Mouse (Mus musculus): ENCODE measurements around the gene Dlgap1.

The Dlgap1 gene

GRCm38 (mm10) chr17:70709545-70709944 lies 740.7 kb downstream of the Dlgap1 start:
- Histone ChIP-seq H3K27me3 (ENCODE audit: insufficient read depth, low read length) (peaks cover 45% of the 10 kb centered on the region), H3K9me3 (ENCODE audit: low read length) (no peaks in the 10 kb centered on the region), H3K36me3 (ENCODE audit: insufficient read depth, low read length) (no peaks in the 10 kb centered on the region), H3K4me3 (replicated peaks; ENCODE audit: low read length) (no peak overlapping the region), H3K4me1 (replicated peaks; ENCODE audit: low read depth, low read length) (peaks cover 26% of the 10 kb centered on the region)
- TF ChIP-seq POU5F1 (IDR thresholded peaks at IDR 0.05; ENCODE audit: borderline replicate concordance, low read length) (no peak), NANOG (IDR thresholded peaks at IDR 0.05; ENCODE audit: borderline replicate concordance, low read length) (no peak), CTCF (conservative IDR thresholded peaks at IDR 0.05; ENCODE audit: low read length) (no peak)

- H3K4me3 ChIP-seq (replicated peaks; ENCODE audit: low read length) = no peak overlapping the region
- TF ChIP-seq CTCF (conservative IDR thresholded peaks at IDR 0.05; ENCODE audit: low read length) = no peak
- no peak for TF ChIP-seq NANOG (IDR thresholded peaks at IDR 0.05; ENCODE audit: borderline replicate concordance, low read length)
- TF ChIP-seq POU5F1 (IDR thresholded peaks at IDR 0.05; ENCODE audit: borderline replicate concordance, low read length) = no peak
- H3K27me3 ChIP-seq (ENCODE audit: insufficient read depth, low read length) = peaks cover 28% of the 10 kb centered on the region
- H3K9me3 ChIP-seq (ENCODE audit: low read length) = no peaks in the 10 kb centered on the region
- no peaks in the 10 kb centered on the region for H3K36me3 ChIP-seq (ENCODE audit: insufficient read depth, low read length)
- H3K4me1 ChIP-seq (replicated peaks; ENCODE audit: low read depth, low read length) = peaks cover 16% of the 10 kb centered on the region
Observed at GRCm38 (mm10) chr17:70713470-70713869, 744.6 kb downstream of the Dlgap1 start.

DNA sequence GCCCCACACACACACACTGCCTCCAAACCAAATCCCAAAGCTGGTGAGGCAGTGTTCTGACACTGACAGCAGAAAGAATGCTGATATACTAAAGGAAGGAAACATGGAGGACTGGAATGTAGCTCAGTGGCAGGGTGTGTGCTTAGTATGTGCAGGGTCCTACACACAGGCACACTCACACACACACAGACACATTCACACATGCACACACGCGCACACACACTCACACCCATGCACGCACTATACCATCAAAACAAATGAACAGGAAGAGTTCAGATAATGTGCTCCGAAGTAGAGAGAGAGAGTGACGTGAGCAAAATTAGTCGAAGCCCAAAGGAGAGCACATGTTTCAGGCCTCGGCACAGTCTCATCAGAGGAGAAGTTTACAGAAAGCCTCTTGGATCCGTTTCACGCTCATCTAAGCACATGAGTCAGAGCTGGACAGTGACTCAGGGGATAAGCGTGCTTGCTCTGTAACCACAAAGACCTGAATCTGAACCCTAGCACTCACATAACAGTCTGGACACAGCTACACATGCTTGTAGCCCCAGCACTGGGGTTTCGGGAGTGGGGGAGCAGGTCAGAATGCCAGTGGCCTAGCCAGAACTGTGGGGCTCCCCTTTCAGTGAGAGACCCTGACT lies 750.9 kb downstream of the Dlgap1 start:
- Histone ChIP-seq H3K9me3 (ENCODE audit: low read length) (no peaks in the 10 kb centered on the region), H3K4me1 (replicated peaks; ENCODE audit: low read depth, low read length) (peaks cover 38% of the 10 kb centered on the region), H3K4me3 (replicated peaks; ENCODE audit: low read length) (no peak overlapping the region), H3K36me3 (ENCODE audit: insufficient read depth, low read length) (no peaks in the 10 kb centered on the region), H3K27me3 (ENCODE audit: insufficient read depth, low read length) (no peaks in the 10 kb centered on the region)
- TF ChIP-seq CTCF (conservative IDR thresholded peaks at IDR 0.05; ENCODE audit: low read length) (no peak), POU5F1 (IDR thresholded peaks at IDR 0.05; ENCODE audit: borderline replicate concordance, low read length) (no peak), NANOG (IDR thresholded peaks at IDR 0.05; ENCODE audit: borderline replicate concordance, low read length) (no peak)

- Histone ChIP-seq H3K27me3 (ENCODE audit: insufficient read depth, low read length) (no peaks in the 10 kb centered on the region), H3K9me3 (ENCODE audit: low read length) (no peaks in the 10 kb centered on the region), H3K4me3 (replicated peaks; ENCODE audit: low read length) (no peak overlapping the region), H3K36me3 (ENCODE audit: insufficient read depth, low read length) (no peaks in the 10 kb centered on the region), H3K4me1 (replicated peaks; ENCODE audit: low read depth, low read length) (peaks cover 42% of the 10 kb centered on the region)
- no peak for TF ChIP-seq NANOG (IDR thresholded peaks at IDR 0.05; ENCODE audit: borderline replicate concordance, low read length)
- TF ChIP-seq CTCF (conservative IDR thresholded peaks at IDR 0.05; ENCODE audit: low read length) = peak; percentile 25
Observed at GRCm38 (mm10) chr17:70720766-70721165, 751.9 kb downstream of the Dlgap1 start.

DNA sequence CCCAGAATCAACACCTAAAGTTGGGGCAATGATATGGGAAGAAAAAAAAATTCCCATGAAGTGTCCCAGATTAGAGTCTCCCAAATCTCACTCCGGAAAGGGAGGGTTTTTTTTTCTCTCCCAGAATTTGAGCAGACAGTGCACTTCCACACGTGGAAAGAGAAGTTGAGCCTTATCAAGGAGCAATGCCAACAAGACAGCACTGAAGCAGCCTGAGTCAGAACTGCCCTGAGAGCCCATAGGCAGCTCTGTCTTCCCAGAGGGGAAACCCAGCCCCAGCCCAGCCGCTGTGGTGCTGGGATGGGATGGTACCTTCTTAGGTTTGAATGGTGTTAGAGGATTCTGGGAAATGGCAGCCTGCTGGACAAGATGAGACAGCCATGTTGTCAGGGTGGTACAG lies 753.3 kb downstream of the Dlgap1 start:
- Histone ChIP-seq H3K4me3 (replicated peaks; ENCODE audit: low read length) (no peak overlapping the region), H3K36me3 (ENCODE audit: insufficient read depth, low read length) (no peaks in the 10 kb centered on the region), H3K27me3 (ENCODE audit: insufficient read depth, low read length) (no peaks in the 10 kb centered on the region), H3K4me1 (replicated peaks; ENCODE audit: low read depth, low read length) (peaks cover 52% of the 10 kb centered on the region), H3K9me3 (ENCODE audit: low read length) (no peaks in the 10 kb centered on the region)
- TF ChIP-seq POU5F1 (IDR thresholded peaks at IDR 0.05; ENCODE audit: borderline replicate concordance, low read length) (no peak), CTCF (conservative IDR thresholded peaks at IDR 0.05; ENCODE audit: low read length) (no peak), NANOG (IDR thresholded peaks at IDR 0.05; ENCODE audit: borderline replicate concordance, low read length) (no peak)

DNA sequence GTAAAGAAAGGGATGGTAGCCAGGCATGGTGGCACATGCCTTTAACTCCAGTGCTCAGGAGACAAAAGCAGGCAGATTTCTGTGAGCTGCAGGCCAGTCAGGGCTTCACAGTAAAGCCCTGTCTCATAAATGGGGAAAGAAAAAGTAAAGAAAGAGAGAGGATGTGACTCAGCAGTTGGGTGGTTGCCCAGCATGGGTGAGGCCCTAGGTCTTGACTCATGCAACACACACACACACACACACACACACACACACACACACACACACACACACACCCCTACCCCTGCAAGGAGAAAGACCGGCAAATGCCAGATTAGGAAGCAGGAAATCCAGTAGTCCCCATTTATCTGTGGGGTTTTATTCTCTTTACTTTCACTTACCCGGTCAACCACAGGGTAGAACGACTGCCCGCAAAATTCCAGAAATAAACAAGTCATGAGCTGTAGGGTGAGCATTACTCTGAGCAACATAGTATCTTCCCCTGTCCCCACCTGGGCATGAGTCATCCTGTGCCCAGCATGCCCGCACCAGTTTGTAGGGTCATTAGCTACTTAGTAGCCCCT lies 759.9 kb downstream of the Dlgap1 start:
- H3K36me3 ChIP-seq (ENCODE audit: insufficient read depth, low read length) = no peaks in the 10 kb centered on the region
- peaks cover 14% of the 10 kb centered on the region for H3K4me1 ChIP-seq (replicated peaks; ENCODE audit: low read depth, low read length)
- no peaks in the 10 kb centered on the region for H3K9me3 ChIP-seq (ENCODE audit: low read length)
- no peak overlapping the region for H3K4me3 ChIP-seq (replicated peaks; ENCODE audit: low read length)
- H3K27me3 ChIP-seq (ENCODE audit: insufficient read depth, low read length) = no peaks in the 10 kb centered on the region
- TF ChIP-seq POU5F1 (IDR thresholded peaks at IDR 0.05; ENCODE audit: borderline replicate concordance, low read length) (no peak), CTCF (conservative IDR thresholded peaks at IDR 0.05; ENCODE audit: low read length) (no peak), NANOG (IDR thresholded peaks at IDR 0.05; ENCODE audit: borderline replicate concordance, low read length) (no peak)

- Histone ChIP-seq H3K36me3 (ENCODE audit: insufficient read depth, low read length) (no peaks in the 10 kb centered on the region), H3K4me3 (replicated peaks; ENCODE audit: low read length) (no peak overlapping the region), H3K9me3 (ENCODE audit: low read length) (no peaks in the 10 kb centered on the region), H3K4me1 (replicated peaks; ENCODE audit: low read depth, low read length) (peaks cover 51% of the 10 kb centered on the region), H3K27me3 (ENCODE audit: insufficient read depth, low read length) (no peaks in the 10 kb centered on the region)
- TF ChIP-seq CTCF (conservative IDR thresholded peaks at IDR 0.05; ENCODE audit: low read length) = no peak
Observed at GRCm38 (mm10) chr17:70734728-70735127, 765.9 kb downstream of the Dlgap1 start.

- no peaks in the 10 kb centered on the region for H3K27me3 ChIP-seq (ENCODE audit: insufficient read depth, low read length)
- TF ChIP-seq NANOG (IDR thresholded peaks at IDR 0.05; ENCODE audit: borderline replicate concordance, low read length) (peak; percentile 4; the same call in 1 of the 2 replicates), CTCF (conservative IDR thresholded peaks at IDR 0.05; ENCODE audit: low read length) (no peak), POU5F1 (IDR thresholded peaks at IDR 0.05; ENCODE audit: borderline replicate concordance, low read length) (peak; percentile 24; the same call in 1 of the 2 replicates)
- H3K4me3 ChIP-seq (replicated peaks; ENCODE audit: low read length) = no peak overlapping the region
- no peaks in the 10 kb centered on the region for H3K9me3 ChIP-seq (ENCODE audit: low read length)
- H3K36me3 ChIP-seq (ENCODE audit: insufficient read depth, low read length) = no peaks in the 10 kb centered on the region
- H3K4me1 ChIP-seq (replicated peaks; ENCODE audit: low read depth, low read length) = peaks cover 55% of the 10 kb centered on the region
Observed at GRCm38 (mm10) chr17:70735396-70735795, 766.5 kb downstream of the Dlgap1 start.

DNA sequence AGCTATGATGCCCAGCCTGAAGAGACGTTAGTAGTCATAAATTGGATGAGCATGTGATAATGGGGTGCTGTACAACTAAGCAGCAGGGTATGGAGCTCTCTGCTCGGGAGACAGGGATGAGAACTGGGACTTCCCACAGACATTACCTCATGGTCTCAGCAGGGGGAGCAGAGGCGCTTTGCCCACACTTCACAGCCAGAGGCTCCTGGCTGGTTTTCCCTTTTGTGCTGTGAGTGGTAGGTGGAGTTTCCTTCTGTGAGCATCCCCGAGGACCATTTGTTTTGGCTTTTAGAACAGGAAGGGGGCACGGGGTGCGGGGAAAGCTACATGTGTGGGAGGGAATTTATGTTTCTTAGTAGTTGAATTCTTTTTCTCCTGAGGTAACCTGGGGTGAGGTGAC lies 768.6 kb downstream of the Dlgap1 start:
- peaks cover 61% of the 10 kb centered on the region for H3K4me1 ChIP-seq (replicated peaks; ENCODE audit: low read depth, low read length)
- H3K9me3 ChIP-seq (ENCODE audit: low read length) = no peaks in the 10 kb centered on the region
- H3K36me3 ChIP-seq (ENCODE audit: insufficient read depth, low read length) = 0 out of 2 replicates have a peak, but pooled peaks cover under 1% of the 10 kb centered on the region
- peak overlapping the region; percentile 68 for H3K4me3 ChIP-seq (replicated peaks; ENCODE audit: low read length)
- TF ChIP-seq CTCF (conservative IDR thresholded peaks at IDR 0.05; ENCODE audit: low read length) (peak; percentile 13; the same call in 1 of the 2 replicates), NANOG (IDR thresholded peaks at IDR 0.05; ENCODE audit: borderline replicate concordance, low read length) (no peak)
- H3K27me3 ChIP-seq (ENCODE audit: insufficient read depth, low read length) = no peaks in the 10 kb centered on the region
